In the genomic region with DNA sequence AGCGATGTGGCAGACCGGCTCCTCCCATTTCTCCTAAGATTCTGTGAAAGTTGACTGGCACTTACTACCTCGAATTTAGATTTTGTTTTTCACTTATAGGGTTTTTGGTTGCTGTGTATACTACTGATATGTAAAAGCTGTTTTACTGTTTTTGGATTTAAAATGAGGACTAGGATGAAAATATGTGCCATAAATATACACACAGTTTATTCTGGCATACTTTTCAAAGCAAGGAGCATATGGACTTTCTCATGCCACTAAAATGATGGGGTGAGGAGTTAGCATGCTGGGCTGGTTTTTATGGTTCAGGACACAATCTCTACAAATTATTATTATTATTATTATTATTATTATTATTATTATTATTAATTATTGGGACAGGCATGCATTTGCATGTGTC, we compare ENCODE assay signal across 18 mouse cellular contexts.
A peak's percentile ranks its signal among the peaks of the same experiment; 100 is the strongest.
DNase-seq lines count a peak whose midpoint lies in the region; ATAC-seq and TF ChIP-seq lines count a peak whose summit lies in the region.
"Had no signal": no experiment of that assay in that cellular context is flagged by ENCODE, and none has a peak within 500 bp of the region (broad histone marks: within the 10 kb centered on the region; RNA-seq: fewer than 3 reads in every experiment).

No protein-coding gene starts in this region.

- intact Hi-C loops in heart, postnatal 10 days (cut with DNase I): no loop called here
- intact Hi-C loops in left cerebral cortex, adult 2 months (cut with DNase I): no loop called here
- intact Hi-C loops in left cerebral cortex, postnatal 25 days (cut with DNase I): no loop called here

- H3K27ac ChIP-seq in heart, embryonic 14.5 days (replicated peaks in 1 of 2; ENCODE audit: control insufficient read depth in 1 of 2, insufficient read depth in 1 of 2, low read depth in 2 of 2, low read length in 2 of 2): peak overlapping the region; percentile 29 to 79; a peak in 1 of 4 replicates
- H3K27ac ChIP-seq in left cerebral cortex, adult 2 months: peak overlapping the region; percentile 52
- H3K27ac ChIP-seq in liver, embryonic 12.5 days: peak overlapping the region; percentile 86
- H3K27ac ChIP-seq in liver, embryonic 16.5 days (ENCODE audit: low read length): peak overlapping the region; percentile 72; the same call in 1 of the 2 replicates
- H3K27ac ChIP-seq: embryonic facial prominence, embryonic 12.5 days; hindbrain, embryonic 15.5 days; midbrain, embryonic 10.5 days; neural tube, embryonic 13.5 days had no signal

- TF ChIP-seq CTCF in left cerebral cortex, adult 2 months (IDR thresholded peaks at IDR 0.05): no peak

- peaks cover 25% of the 10 kb centered on the region for H3K36me3 ChIP-seq in heart, embryonic 14.5 days (ENCODE audit: control insufficient read depth, insufficient read depth, low read length)
- no peaks in the 10 kb centered on the region for H3K36me3 ChIP-seq in liver, embryonic 12.5 days
- no peaks in the 10 kb centered on the region for H3K36me3 ChIP-seq in liver, embryonic 16.5 days (ENCODE audit: control insufficient read depth, insufficient read depth)
- H3K36me3 ChIP-seq: embryonic facial prominence, embryonic 12.5 days; hindbrain, embryonic 15.5 days; limb, embryonic 12.5 days; midbrain, embryonic 10.5 days; neural tube, embryonic 13.5 days; stomach, embryonic 15.5 days had no signal

- H3K4me2 ChIP-seq in heart, embryonic 14.5 days (ENCODE audit: low read length): peak overlapping the region; percentile 33
- peak overlapping the region; percentile 55 for H3K4me2 ChIP-seq in liver, embryonic 12.5 days
- H3K4me2 ChIP-seq in liver, embryonic 16.5 days (ENCODE audit: low read depth, low read length): peak overlapping the region; percentile 44
- H3K4me2 ChIP-seq: embryonic facial prominence, embryonic 12.5 days; hindbrain, embryonic 15.5 days; limb, embryonic 12.5 days; neural tube, embryonic 13.5 days; stomach, embryonic 15.5 days had no signal

- no peaks in the 10 kb centered on the region for H3K9me3 ChIP-seq in heart, embryonic 14.5 days (ENCODE audit: control insufficient read depth, low read length)
- H3K9me3 ChIP-seq in liver, embryonic 12.5 days (replicated peaks): no peaks in the 10 kb centered on the region
- no peaks in the 10 kb centered on the region for H3K9me3 ChIP-seq in liver, embryonic 16.5 days (replicated peaks; ENCODE audit: control insufficient read depth, low read length)
- H3K9me3 ChIP-seq: embryonic facial prominence, embryonic 12.5 days; hindbrain, embryonic 15.5 days; limb, embryonic 12.5 days; midbrain, embryonic 10.5 days; neural tube, embryonic 13.5 days; stomach, embryonic 15.5 days had no signal

- H3K4me3 ChIP-seq in heart, embryonic 14.5 days (ENCODE audit: control insufficient read depth in 1 of 2, insufficient read depth in 1 of 2, low read depth in 1 of 2, low read length in 2 of 2): no peak overlapping the region
- H3K4me3 ChIP-seq in left cerebral cortex, adult 2 months: no peak overlapping the region
- no peak overlapping the region for H3K4me3 ChIP-seq in liver, embryonic 12.5 days
- H3K4me3 ChIP-seq in liver, embryonic 16.5 days (ENCODE audit: low read depth, low read length): no peak overlapping the region
- H3K4me3 ChIP-seq: embryonic facial prominence, embryonic 12.5 days; hindbrain, embryonic 15.5 days; limb, embryonic 12.5 days; midbrain, embryonic 10.5 days; neural tube, embryonic 13.5 days; stomach, embryonic 15.5 days had no signal

- WGBS in heart, embryonic 14.5 days: 39% methylated on average over 3 of the region's 3 CpGs
- 59% methylated on average over 3 of the region's 3 CpGs for WGBS in liver, embryonic 12.5 days (ENCODE audit: insufficient replicate concordance)
- WGBS in liver, embryonic 16.5 days (ENCODE audit: insufficient replicate concordance): 53% methylated on average over 3 of the region's 3 CpGs

- no peak for DNase-seq in heart, postnatal 10 days
- DNase-seq in left cerebral cortex, adult 2 months (ENCODE audit: extremely low spot score in 1 of 2, low spot score in 2 of 2): no peak
- DNase-seq in left cerebral cortex, postnatal 25 days (ENCODE audit: low spot score in 2 of 2): no peak
- no peak for DNase-seq in adipocyte (ENCODE audit: low spot score)
- DNase-seq: cerebellum, adult 8-10 months; right cerebral cortex, postnatal 14 days; thymus, adult 2 months had no signal

- 0 out of 2 replicates have a peak overlapping the region, but pooled peaks have one; percentile 21 for H3K9ac ChIP-seq in heart, embryonic 14.5 days (ENCODE audit: low read length)
- peak overlapping the region; percentile 51; the same call in 1 of the 2 replicates for H3K9ac ChIP-seq in liver, embryonic 12.5 days
- no peak overlapping the region for H3K9ac ChIP-seq in liver, embryonic 16.5 days (ENCODE audit: low read depth, low read length)
- H3K9ac ChIP-seq: embryonic facial prominence, embryonic 12.5 days; hindbrain, embryonic 15.5 days; limb, embryonic 12.5 days; neural tube, embryonic 13.5 days; stomach, embryonic 15.5 days had no signal

- ATAC-seq in heart, embryonic 14.5 days (ENCODE audit: insufficient number of reproducible peaks, insufficient read depth, low FRiP score, low read depth): no peak
- no peak for ATAC-seq in liver, embryonic 12.5 days
- no peak for ATAC-seq in liver, embryonic 16.5 days (ENCODE audit: low read depth)
- ATAC-seq: forebrain, embryonic 16.5 days; intestine, postnatal 0 days had no signal

- peaks cover 33 to 62% of the 10 kb centered on the region in 2 experiments for H3K4me1 ChIP-seq in heart, embryonic 14.5 days (ENCODE audit: control insufficient read depth in 2 of 2, insufficient read depth in 2 of 2, low read length in 2 of 2)
- peaks cover 63% of the 10 kb centered on the region for H3K4me1 ChIP-seq in liver, embryonic 12.5 days
- H3K4me1 ChIP-seq in liver, embryonic 16.5 days (ENCODE audit: control insufficient read depth, low read depth, low read length): peaks cover 26% of the 10 kb centered on the region

- no peaks in the 10 kb centered on the region for H3K27me3 ChIP-seq in heart, embryonic 14.5 days (ENCODE audit: control insufficient read depth, insufficient read depth, low read length)
- no peaks in the 10 kb centered on the region for H3K27me3 ChIP-seq in liver, embryonic 12.5 days (replicated peaks)
- H3K27me3 ChIP-seq in liver, embryonic 16.5 days (ENCODE audit: control insufficient read depth, insufficient read depth, low read depth, low read length): no peaks in the 10 kb centered on the region
- H3K27me3 ChIP-seq: embryonic facial prominence, embryonic 12.5 days; hindbrain, embryonic 15.5 days; neural tube, embryonic 13.5 days; stomach, embryonic 15.5 days had no signal
